Mouse (Mus musculus) liver, postnatal 0 days (tissue): ENCODE data around the gene Adcy10.

Source experiments
- CTCF ChIP-seq: sonication (generic); IDR thresholded peaks from 2 replicates; pipeline ENCODE4 v1.5.1; 2016; ENCODE audit warnings: antibody characterized with exemption, low read depth
- EP300 ChIP-seq: IDR thresholded peaks from 2 replicates; pipeline ENCODE4 v1.6.1; 2016; ENCODE audit warnings: antibody characterized with exemption, low read depth, mild to moderate bottlenecking

DNA sequence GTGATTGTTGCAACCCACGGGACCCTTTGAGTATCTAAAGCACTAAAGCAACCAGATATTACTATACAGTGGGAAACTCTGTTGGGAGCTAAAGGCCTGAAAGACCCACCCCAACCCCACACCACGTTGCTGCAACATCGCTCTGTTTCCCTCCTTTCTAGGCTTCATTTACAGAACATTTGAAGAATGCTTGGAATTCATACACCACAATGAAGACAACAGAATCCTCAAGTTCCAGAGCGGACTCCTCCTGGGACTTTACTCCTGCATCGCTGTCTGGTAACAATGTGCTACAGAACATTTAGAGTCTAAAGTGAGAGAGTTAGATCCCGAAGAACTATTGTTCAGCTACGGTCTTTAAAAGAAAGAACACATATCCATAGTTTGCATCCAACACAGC is 82.5 kb downstream of the Adcy10 start:
- no peak for TF ChIP-seq EP300
- TF ChIP-seq CTCF = no peak
